Mouse (Mus musculus): ENCODE results near the gene Gm21936.
"Not testable (repeated sequence)": the region's sequence is repeated elsewhere in the genome, so short reads cannot be mapped to it uniquely, and the experiment has no call there.

Gm21936 gene

GRCm38 (mm10) chr12:87795212-87795611 lies at the start of gene Gm21936:
TSS of gene Gm21936 (plus strand) at chr12:87795512.
- in situ Hi-C loops (cut with MboI; ENCODE audit: low sequenced_read_pairs), result not testable (repeated sequence)

DNA sequence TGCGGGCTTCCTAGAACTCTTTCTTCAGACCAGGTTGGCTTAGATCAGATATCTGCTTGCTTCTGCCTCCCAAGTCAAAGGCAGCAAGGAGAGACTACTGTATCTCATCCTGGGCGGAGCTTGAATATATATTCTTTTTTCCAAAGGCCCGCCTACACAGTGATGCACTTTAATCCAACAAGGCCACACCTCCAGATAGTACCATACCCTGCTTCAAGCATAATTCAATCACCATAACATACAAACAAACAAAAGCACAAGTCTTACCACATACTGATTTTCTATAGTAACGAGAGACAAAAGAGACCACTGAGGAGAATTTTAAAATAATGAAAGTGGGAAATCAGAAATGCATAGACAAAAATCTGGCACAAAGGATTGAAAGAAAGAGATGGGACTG lies 19.7 kb upstream of the Gm21936 start, which contains the start of gene Gm21319:
TSS of gene Gm21319 (minus strand) at position 101 of the 400 bp plus-strand sequence.
- in situ Hi-C loops (cut with MboI; ENCODE audit: low sequenced_read_pairs), result not testable (repeated sequence)

GRCm38 (mm10) chr12:87797971-87798370 lies 2.7 kb downstream of the Gm21936 start:
- in situ Hi-C loops (cut with MboI; ENCODE audit: low sequenced_read_pairs), result not testable (repeated sequence)

DNA sequence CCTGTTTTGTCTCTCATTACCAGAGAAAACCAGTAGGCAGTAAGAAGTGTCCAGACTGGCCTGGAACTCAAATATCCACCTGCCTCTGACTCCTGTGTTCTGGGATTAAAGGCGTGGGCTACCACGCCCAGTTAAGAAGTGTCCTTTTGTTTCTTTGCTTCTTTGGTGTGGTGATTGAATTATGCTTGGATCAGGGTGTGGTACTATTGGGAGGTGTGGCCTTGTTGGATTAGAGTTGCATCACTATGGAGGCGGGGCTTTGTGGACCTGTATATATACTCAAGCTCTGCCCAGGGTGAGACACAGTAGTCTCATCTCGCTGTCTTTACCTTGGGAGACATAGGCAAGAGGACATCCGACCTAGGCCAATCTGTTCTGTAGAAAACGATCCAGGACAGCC lies 21.0 kb downstream of the Gm21936 start, which contains the start of gene BB287469:
TSS of gene BB287469 (plus strand) at position 301 of the 400 bp plus-strand sequence.
- in situ Hi-C loops (cut with MboI; ENCODE audit: low sequenced_read_pairs), result not testable (repeated sequence)

DNA sequence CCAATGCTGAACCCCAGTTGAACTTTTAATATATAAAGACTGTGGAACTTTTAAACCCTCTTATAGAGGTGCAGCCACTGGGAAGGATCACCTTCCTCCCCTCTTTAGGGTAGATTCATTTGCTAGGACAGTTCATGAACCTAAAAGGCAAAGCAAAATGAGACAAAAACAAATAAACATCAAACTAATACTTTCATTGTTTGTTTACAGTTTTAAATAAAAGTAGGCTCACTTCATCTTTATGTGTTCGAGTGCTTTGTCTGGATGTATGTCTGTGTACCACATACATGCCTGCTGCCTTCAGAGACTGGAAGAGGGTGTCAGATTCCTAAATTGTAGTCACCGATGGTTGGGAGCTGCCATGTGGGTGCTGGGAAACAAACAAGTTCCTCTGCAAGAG lies 46.9 kb downstream of the Gm21936 start, which contains the start of gene Gm2001:
TSS of gene Gm2001 (minus strand) at position 101 of the 400 bp plus-strand sequence.
- in situ Hi-C loops (cut with MboI; ENCODE audit: low sequenced_read_pairs), result not testable (repeated sequence)

Data from CH12F3 (cell line).